Mouse (Mus musculus) testis, adult 2 months (tissue): Measurements from ENCODE around the gene Astn2. TPM values are rescaled to one million over a fixed set of nuclear protein-coding genes. Genes with fewer than 3 reads are reported as not detected.

Experiments
- H3K27ac ChIP-seq: fragments of 200-500 bp; 2 replicates; pipeline ENCODE4 v1.5.1; 2012; ENCODE audit warnings: low read depth, low read length; ENCODE audit not compliant: control insufficient read depth, insufficient read depth
- H3K27me3 ChIP-seq: fragments of 200-500 bp; 2 replicates; pipeline ENCODE4 v1.6.1; 2012; ENCODE audit warnings: mild to moderate bottlenecking, low read length, moderate library complexity; ENCODE audit not compliant: control insufficient read depth, insufficient read depth
- H3K36me3 ChIP-seq: fragments of 200-500 bp; 2 replicates; pipeline ENCODE4 v1.6.1; 2012; ENCODE audit warnings: mild to moderate bottlenecking, low read length; ENCODE audit not compliant: control insufficient read depth, insufficient read depth
- H3K4me1 ChIP-seq: fragments of 200-500 bp; 2 replicates; pipeline ENCODE4 v1.6.1; 2012; ENCODE audit warnings: low read length; ENCODE audit not compliant: control insufficient read depth, insufficient read depth
- H3K4me3 ChIP-seq: fragments of 200-500 bp; 2 replicates; pipeline ENCODE4 v1.5.1; 2012; ENCODE audit warnings: low read depth, mild to moderate bottlenecking, low read length, moderate library complexity, mixed read lengths; ENCODE audit not compliant: control insufficient read depth
- CTCF ChIP-seq: fragments of 200-500 bp; IDR thresholded peaks from 2 replicates; pipeline ENCODE4 v1.5.1; 2012; ENCODE audit warnings: low read depth, mild to moderate bottlenecking, inconsistent platforms, low read length, moderate library complexity; ENCODE audit not compliant: control insufficient read depth, insufficient read depth, insufficient replicate concordance
- POLR2A ChIP-seq: fragments of 200-500 bp; IDR thresholded peaks from 2 replicates; pipeline ENCODE4 v1.6.1; 2012; ENCODE audit warnings: low read depth, mild to moderate bottlenecking, inconsistent platforms, low read length, moderate library complexity; ENCODE audit not compliant: control insufficient read depth
- polyA plus RNA-seq: library from polyadenylated mRNA; depleted of rRNA; stranded (reverse); fragments of >200 nt; gene quantifications from 2 replicates; pipeline ENCODE4 v1.2.3, GENCODE M21; 2012

Gene Astn2
- polyA plus RNA-seq, 1 experiment = 0.20 TPM

GRCm38 (mm10) chr4:65354580-65354979 is 1049.8 kb downstream of the Astn2 start:
- H3K4me3 ChIP-seq = no peak overlapping the region
- no peaks in the 10 kb centered on the region for H3K4me1 ChIP-seq
- no peaks in the 10 kb centered on the region for H3K27me3 ChIP-seq
- no peak overlapping the region for H3K27ac ChIP-seq
- no peaks in the 10 kb centered on the region for H3K36me3 ChIP-seq
- no peak for TF ChIP-seq CTCF

GRCm38 (mm10) chr4:65350521-65350920 is 1053.9 kb downstream of the Astn2 start:
- no peak overlapping the region for H3K4me3 ChIP-seq
- H3K36me3 ChIP-seq = no peaks in the 10 kb centered on the region
- TF ChIP-seq POLR2A (no peak), CTCF (no peak)
- no peak overlapping the region for H3K27ac ChIP-seq
- no peaks in the 10 kb centered on the region for H3K4me1 ChIP-seq
- no peaks in the 10 kb centered on the region for H3K27me3 ChIP-seq

GRCm38 (mm10) chr4:65341766-65342165 is 1062.6 kb downstream of the Astn2 start:
- Histone ChIP-seq H3K27me3 (no peaks in the 10 kb centered on the region), H3K4me3 (no peak overlapping the region), H3K36me3 (no peaks in the 10 kb centered on the region), H3K4me1 (no peaks in the 10 kb centered on the region), H3K27ac (no peak overlapping the region)
- TF ChIP-seq CTCF = no peak
- TF ChIP-seq POLR2A = no peak

GRCm38 (mm10) chr4:65333718-65334117 is 1070.7 kb downstream of the Astn2 start:
- H3K36me3 ChIP-seq = no peaks in the 10 kb centered on the region
- no peaks in the 10 kb centered on the region for H3K4me1 ChIP-seq
- TF ChIP-seq CTCF (no peak), POLR2A (no peak)

More at GRCm38 (mm10) chr4:65333718-65334117, 1070.7 kb downstream of the Astn2 start:
- Histone ChIP-seq H3K4me3 (no peak overlapping the region), H3K27me3 (no peaks in the 10 kb centered on the region), H3K27ac (no peak overlapping the region)
